Mouse (Mus musculus) ES-Bruce4 (cell line): ENCODE measurements at regions not wholly inside any gene's neighbourhood (a gene's known extent, or its start where the extent isn't known, plus 50 kb on each side); places are given as distances from the start of the nearest gene placed in this dataset.

Source experiments
- CTCF ChIP-seq: IDR thresholded peaks from one replicate; pipeline ENCODE4 v1.8.1; 2011; ENCODE audit warnings: low read depth, low read length
- EP300 ChIP-seq: IDR thresholded peaks from 2 replicates; pipeline ENCODE4 v1.6.1; 2011; ENCODE audit warnings: low read depth, low read length; ENCODE audit not compliant: insufficient read depth
- POLR2A ChIP-seq: IDR thresholded peaks from one replicate; pipeline ENCODE4 v1.8.1; 2011; ENCODE audit warnings: low read length; ENCODE audit not compliant: insufficient read depth

GRCm38 (mm10) chr6:31658447-31659199 is 94.8 kb upstream of the Podxl start:
- TF ChIP-seq POLR2A = no peak
- TF ChIP-seq CTCF = no peak
- TF ChIP-seq EP300 = no peak
